Mouse (Mus musculus) heart, postnatal 10 days (tissue): ENCODE results near the gene Cacnb2. TPM values are rescaled to one million over a fixed set of nuclear protein-coding genes. Genes with fewer than 3 reads are reported as not detected.

ENCODE experiments used
- DNase-seq, 2 experiments: peaks; one replicate each; pipeline ENCODE4 v3.0.0; 2021
- intact Hi-C: fragments of 180-260 bp; cut with DNase I; formaldehyde crosslinking; loops from one replicate; pipeline ENCODE4 v1.15.1; 2025
- total RNA-seq, 2 experiments: library from RNA; stranded (reverse); gene quantifications; 2 replicates each; pipeline ENCODE4 v1.2.3; 2021

The Cacnb2 gene
- total RNA-seq, 2 experiments from 2014 or later = 60.1 to 74.8 TPM

DNA sequence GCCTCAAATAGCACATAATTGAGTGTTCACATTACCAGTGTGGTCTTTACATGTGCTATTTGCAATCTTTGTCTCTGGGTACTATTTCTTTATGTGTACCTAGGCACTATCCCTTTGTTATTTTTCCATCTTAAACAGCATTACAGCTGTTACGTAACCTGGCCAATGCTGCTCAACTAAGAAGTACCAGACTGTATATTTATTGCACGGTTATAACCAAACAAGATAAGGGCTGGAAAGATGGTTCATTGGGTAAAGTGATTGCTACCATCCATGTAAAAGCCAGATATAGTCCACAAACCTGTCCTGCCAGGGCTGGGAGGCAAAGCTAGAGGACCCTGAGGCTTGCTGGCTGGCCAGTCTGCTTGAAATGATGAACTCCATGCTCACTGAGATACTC is 251.2 kb downstream of the Cacnb2 start:
- intact Hi-C loops = no loop called here

DNA sequence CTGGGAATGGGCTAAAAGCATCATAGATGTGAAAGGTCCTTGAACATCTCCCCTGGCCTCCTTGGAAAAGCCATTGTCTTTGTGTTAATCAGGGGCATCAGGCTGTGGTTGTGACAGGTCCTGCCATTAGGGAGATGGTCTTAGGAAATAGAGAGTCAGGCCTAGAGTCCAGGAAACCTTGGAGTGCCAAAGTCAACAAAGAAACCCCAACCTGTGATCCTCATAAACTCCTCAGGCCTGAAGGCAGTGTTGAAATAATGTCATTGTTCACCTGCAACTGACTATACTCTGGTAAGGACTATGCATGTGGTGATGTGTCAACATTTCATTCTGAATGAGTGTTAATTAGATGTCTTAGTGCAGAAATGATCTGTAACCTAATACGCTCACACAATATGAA is 255.4 kb downstream of the Cacnb2 start:
- no peak for DNase-seq

More for the DNA sequence above, 251.2 kb downstream of the Cacnb2 start:
- no peak for DNase-seq

DNA sequence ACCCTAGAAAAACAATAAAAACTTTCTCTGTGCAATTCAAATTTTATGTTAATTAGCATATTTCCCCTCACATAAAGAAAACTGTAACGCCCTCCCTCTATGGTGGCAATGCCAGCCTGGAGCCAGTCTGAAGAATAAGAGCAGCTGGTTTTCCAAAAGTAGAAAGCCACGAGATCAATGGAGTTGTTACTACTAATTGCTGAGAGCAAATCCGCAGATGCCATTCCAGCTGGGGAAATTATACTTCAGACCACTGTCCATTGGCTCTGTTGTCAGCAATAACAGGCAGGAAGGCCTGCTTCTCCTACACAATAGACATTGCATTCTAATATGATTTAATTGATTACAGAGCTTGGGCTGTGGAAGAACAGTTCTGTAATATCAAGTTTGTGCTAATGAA is 257.5 kb downstream of the Cacnb2 start:
- DNase-seq = no peak
- intact Hi-C loops = no loop called here

More for the DNA sequence above, 255.4 kb downstream of the Cacnb2 start:
- intact Hi-C loops = no loop called here

DNA sequence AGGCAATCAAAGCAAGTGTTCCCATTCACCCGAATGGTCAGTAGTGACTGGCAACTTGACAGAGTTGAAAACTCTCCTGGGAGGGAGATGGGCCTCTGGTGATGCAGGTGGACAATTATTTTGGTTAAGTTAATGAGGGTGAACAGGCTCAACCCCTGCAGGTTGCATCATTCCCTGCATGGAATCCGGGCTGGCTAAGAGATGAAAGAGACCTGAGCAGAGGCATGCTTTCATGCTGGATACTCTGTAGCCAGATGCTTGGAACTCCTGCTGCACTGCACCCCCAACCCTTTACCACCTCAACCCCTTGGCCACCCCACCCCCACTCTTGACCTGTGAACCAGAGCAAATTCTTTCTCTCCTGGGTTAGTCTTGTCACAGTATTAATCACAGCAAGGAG is 258.7 kb downstream of the Cacnb2 start:
- no peak for DNase-seq
- intact Hi-C loops = no loop called here

DNA sequence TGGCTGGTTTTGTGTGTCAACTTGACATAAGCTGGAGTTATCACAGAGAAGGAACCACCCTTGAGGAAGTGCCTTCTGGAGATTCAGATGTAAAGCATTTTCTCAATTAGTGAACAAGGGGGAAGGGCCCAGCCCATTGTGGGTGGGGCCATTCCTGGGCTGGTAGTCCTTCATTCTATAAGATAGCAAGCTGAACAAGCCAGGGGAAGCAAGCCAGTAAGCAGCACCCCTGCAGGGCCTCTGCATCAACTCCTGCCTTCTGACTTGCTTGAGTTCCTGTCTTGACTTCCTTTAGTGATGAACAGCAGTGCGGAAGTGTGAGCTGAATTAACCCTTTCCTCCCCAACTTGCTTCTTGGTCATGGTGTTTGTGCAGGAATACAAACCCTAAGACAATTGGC is 260.1 kb downstream of the Cacnb2 start:
- intact Hi-C loops = no loop called here
- DNase-seq = no peak

DNA sequence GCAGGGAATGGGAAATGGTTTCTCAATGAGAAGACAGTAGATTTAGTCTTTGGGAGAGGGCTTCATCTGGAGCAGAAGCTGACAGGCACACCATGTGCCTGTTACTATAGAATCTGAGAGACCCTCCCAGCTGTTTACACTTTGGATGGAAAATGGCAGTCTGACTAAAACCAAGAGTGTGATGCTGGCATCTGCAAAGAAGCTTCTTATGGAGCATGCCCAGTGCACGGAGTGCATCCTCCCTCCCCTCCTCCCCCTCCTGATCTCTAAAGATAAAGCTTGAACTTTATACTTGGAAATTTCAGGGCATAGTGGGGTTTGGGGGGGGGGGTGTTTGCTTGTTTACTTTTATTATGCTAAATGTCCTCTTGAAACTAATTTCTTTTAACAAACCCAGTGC is 270.2 kb downstream of the Cacnb2 start:
- DNase-seq = no peak
- intact Hi-C loops = no loop called here

DNA sequence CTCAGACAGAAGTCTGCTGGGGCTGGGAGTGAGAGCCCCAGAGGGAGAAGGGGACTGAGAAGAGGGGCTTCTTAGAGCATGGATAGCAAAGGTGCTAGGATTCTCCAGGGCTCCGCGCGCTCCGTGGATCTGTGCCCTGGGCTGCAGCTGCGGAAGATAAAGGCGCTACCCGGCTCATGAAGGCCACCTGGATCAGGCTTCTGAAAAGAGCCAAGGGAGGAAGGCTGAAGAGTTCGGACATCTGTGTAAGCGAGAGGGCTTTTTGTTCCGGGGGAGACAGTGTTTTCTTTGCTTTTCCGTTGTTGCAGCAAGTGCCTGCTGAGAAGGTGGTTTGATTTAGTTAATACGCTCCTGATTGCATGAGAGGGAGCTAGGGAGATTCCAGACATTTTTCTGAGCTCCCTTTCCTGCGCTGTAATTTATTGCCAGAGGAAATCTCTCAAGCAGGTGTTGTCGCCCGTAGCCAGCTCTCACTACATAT is 270.9 kb downstream of the Cacnb2 start:
- intact Hi-C loops = no loop called here
- DNase-seq = peak in 1 of 2 experiments; percentile 17

DNA sequence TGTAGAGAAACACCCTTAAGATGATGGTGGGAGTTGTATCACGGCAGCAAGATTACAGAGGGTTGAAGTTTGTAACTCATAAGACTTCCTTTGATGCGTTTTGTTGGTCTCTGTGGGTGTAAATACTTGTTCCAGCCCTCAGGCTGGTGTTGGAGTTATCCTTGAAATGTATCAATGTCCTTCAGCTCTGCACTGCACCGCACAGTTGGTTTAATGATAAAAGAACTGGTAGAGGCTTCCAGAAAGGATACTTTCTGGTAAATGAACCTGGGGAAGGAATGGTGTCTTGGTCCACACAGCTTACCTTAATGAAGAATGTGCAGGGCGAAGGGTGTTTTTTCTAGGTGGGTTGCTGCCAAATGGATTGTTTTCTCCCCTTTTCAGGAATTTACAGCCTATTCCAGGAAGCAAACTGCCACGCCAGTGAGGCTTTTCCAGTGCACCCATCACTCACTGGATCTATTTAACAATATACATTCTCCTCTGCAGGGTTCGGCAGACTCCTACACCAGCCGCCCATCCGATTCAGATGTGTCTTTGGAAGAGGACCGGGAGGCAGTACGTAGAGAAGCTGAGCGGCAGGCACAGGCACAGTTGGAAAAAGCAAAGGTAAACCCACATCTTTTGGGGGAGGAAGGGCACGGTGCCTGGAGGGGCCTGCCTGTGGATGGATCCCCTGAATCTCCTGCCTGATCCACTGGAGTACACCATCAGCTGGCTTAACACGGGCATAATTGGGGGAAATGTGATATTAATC is 271.6 kb downstream of the Cacnb2 start:
- no peak for DNase-seq
- intact Hi-C loops = no loop called here

DNA sequence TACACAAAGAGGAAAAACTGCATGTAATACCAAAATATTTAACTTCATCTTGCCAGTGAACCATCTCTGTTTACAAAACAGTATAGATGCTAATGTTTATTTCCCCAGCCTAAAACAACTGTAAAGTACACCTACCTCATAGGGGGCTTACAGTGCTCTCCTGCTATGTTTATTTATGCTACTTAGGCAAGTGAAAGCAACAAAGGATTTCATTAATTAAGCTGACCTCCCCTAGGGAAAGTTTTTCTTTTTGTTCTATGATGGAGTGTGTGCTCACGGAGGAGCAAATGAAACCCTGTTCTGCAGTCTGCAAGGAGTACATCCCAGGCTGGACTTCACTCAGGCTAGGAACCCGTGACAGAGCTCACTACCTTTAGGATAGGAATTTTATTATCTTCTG is 272.2 kb downstream of the Cacnb2 start:
- intact Hi-C loops = no loop called here
- DNase-seq = no peak

DNA sequence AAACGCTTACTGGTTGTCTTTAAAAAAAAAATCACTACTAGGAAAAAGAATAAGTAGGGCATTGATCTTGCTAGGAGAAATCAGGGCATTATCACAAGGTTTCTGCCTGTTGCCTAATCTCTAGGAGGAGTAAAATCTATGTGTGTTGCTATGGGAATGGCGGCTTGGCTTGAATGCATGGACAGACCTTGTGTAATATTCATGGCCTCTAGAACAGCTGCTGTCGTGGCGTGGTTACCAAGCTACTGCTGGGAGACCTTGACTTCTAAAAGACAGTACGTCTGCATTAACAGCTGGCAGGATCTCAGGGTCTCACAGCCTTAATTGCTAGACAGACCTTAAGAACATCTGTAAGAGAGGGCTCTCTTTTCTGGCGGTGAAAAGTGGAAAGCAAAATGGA is 272.7 kb downstream of the Cacnb2 start:
- intact Hi-C loops = no loop called here
- DNase-seq = no peak

DNA sequence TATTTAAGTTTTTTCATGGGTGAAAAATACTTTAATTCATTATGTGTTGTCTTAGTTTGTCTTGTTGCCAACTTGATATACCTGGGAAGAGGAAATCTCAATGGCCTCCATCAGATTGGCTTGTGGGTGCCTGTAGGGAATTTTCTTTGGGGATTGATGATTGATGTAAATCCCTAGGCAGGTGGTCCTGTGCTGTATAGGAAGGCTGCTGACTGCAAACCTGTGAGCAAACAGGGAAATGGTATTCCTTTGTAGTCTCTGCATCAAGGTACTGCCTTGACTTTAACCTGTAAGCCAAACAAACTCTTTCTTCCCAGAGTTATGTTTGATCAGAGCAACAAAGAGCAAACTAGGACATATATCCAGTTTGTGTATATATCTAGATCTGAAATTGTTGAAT is 276.1 kb downstream of the Cacnb2 start:
- intact Hi-C loops = no loop called here
- no peak for DNase-seq

DNA sequence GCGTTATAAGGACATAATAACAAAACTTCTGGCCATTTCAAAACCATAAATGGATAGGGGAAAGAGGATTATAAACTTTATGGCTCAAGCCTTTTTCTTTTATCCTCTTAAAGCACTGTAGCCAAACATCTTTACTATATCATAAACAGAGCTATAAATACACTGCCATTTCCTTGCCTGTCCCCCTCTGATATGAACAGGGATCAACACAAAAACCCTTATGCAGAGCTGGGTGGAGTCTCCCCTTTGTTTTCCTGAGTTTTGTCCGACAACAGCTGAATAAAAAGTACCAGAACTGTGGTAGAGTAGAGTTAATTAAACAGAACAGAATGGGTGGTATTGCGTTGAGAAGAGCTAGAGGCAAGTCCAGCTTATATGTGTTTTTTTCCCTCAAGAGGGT is 280.6 kb downstream of the Cacnb2 start:
- intact Hi-C loops = no loop called here
- DNase-seq = no peak

DNA sequence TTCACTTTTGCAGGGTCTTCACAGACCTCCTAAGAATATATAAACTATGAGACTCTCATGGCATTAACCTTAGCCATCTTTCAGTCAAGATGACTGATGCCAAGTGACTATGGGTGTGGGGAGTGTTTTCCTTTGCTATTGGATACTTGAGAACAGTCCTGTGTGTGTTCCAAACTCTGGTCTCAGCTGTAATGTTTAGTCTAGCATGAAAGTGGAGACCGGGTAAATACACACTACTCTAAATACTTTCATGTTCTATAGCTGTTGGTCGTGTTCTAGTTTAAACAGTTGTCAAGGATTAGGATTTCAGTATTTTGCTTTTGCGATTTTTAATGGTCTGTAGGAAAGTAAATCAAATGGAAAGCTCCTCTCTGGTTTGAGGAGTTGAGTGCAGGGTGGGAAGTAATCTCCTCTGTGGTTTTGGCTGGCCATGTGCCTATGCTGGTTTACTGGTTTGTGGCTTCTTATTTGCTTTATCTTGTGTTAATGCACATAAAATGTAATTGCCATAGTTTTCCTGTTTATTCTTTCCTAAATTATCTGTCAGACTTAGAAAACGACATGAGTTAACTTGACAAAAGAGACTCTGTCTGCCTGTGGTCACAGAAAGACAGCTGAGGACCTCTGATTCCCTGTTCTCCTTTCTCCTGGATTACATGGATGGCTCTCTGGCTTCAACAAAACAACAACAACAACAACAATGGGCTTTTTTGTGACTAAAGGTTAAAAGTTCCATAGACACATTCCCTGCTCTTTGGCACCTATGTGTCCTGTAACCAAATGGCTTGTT is 285.7 kb downstream of the Cacnb2 start:
- DNase-seq = no peak
- intact Hi-C loops = no loop called here

DNA sequence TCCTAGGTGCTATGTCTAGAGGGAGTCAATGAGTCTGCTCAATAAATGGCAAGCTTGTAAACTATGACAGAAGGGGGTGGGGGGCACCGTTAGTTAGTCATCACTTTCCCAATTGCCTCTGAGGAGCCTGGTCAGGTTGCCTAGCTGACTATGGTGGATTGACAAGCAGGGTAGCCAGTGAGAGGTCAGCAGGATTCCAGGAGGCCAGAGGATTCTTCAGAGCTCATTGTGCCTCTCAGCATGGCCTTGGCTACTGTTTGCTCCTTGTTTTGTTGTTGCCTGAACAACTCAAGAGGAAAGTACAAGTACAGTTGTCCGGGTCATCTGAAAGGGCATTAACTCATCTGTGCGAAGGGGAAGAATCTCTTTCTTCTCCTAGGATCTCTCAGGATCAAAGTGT is 300.9 kb downstream of the Cacnb2 start:
- DNase-seq = peak in 1 of 2 experiments; percentile 11
- intact Hi-C loops = no loop called here

DNA sequence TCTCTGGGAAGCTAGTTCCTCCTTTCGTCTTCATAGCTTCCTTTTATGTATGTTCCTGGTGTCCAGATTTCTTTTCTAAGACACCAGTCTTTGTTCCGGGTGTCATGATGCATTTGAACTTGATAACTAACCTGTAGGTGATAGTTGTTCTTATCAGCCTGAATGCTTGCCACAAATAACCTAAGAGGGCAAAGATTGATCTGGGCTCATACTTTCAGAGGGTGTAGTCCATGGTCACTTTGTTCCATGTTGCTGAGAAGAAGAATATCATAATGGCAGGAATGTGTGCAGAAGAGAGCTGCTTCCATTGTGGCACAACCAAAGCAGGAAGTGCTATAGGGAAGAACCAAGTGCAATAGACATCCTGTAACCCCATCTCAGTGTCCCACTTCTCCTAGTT is 302.0 kb downstream of the Cacnb2 start:
- intact Hi-C loops = no loop called here

DNA sequence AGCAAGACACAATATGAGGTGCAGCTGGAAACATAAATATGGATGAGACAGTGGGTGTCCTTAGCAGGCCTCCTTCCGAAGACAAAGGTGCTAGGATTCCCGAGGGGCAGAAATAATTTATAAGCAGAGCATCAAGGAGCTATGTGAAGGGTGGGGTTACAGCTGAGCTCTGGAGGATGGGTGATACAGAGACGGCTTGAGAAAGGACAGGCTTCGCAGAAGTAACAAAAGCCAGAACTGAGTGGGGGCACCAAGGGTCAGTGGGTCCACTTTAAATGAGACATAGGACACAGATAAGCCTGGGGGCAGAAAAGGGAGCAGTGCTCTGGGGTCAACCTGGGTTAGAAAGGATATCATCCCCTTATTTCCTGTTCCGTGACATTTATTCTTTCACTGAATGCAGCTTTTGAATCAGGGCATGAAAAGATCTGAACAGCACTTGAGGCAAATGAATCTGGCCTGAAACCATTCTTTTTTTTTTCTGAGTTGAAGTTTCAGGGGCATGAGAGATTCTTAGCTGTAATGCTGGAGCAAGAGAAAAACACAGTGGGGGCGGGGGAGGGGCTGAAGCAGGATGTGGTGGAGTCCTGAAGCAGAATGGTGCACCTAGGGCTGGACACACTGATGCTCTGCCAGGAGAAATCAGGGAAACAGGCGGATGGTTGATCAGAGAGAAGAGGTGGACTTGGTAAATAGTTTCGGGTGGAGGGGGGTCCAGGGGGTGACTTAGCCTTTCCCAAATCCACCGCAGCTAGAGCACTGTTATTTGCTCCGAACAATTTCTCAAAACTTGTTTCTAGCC is 304.4 kb downstream of the Cacnb2 start:
- intact Hi-C loops = no loop called here
- no peak for DNase-seq

More for the DNA sequence above, 302.0 kb downstream of the Cacnb2 start:
- no peak for DNase-seq

DNA sequence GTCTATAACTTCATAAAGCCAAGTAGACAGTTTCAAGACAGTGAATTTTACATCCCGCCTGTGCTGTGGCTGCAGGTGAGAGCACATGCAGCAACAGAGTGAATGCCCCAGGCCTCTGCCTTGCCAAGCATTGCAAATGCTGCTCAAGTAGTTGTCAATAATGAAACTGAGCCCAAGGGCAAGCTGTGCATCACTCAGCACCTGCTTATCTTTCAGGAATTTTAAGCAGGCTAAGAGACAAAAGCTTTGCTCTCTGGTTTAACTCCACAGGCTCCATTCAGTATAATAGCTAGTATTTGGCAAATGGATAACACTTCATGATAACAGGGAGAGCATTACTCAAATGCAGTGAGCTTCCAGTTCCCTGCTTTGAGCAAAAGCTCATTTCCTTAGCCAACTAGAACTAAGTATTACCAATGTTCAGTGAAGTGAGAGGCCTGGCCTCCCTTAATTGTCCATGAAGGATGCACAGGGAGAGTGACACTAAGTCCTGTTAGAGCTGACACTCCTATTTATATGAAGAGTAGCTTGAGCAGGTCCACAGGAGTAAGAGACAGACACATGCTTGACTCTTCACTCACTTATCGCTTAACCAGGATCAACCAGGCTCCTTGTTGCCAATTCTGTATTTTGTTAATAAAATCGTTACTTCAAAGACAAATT is 314.8 kb downstream of the Cacnb2 start:
- peak; percentile 48 to 53 for DNase-seq
- intact Hi-C loops = no loop called here

DNA sequence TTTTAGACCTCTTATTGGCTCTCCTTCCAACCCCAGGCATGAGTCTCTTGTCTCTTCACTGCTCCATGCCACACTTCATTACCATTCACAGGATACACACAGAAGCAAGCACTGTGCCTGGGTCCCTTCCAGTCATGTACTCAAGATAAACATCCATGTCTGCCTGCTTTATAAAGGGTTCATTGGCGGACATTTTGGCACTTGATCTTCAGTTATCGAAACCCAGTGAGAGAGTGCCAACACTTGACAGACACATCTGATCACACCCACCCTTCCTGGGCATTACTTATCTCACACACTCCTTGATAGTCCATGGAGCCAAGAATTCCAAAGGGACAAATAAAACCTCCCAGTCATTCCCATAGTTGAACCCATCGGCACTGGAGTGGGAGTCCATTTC is 327.0 kb downstream of the Cacnb2 start:
- intact Hi-C loops = no loop called here
- DNase-seq = peak; percentile 35 to 71

DNA sequence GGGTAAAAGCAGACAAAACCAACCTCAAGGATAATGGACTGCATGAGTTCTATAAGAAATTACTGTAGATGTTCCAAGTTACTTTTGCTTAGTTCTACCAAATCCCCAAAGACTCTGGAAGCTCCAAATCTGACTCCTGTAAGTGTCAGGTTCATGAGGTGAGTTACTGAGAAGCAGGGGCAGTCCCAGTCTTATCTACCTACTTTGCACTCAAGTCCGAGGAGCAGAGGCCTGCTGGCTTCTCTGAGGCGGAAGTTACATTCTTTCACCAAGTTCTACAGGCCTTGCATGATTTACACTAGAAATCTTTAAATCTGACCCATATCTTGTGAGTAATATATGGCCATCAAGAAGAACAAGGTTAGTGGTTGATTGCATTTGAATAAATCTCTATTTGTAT is 329.1 kb downstream of the Cacnb2 start:
- no peak for DNase-seq
- intact Hi-C loops = no loop called here

DNA sequence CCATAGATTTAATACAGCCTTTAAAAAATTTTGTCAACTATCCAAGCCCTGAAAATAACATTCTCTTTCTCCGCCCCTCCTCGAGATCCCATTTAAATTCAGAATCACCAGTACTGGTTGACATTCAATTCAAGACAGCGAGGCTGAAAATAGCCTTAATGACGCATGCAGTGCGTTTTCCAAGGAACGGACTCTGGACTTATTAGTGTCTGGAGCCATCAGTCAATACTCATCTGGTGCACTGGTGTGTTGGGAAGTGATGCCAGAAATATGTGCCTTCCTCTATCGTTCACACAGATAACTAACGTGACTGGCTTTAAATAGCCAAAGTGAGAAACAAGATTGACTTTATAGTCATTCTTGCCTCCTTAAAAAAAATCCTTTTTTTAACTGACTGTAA is 333.6 kb downstream of the Cacnb2 start:
- DNase-seq = peak; percentile 30 to 73
- intact Hi-C loops = loop anchor here (5.0 kb wide), 1 partner anchor 114 kb away; no protein-coding TSS in a partner anchor

DNA sequence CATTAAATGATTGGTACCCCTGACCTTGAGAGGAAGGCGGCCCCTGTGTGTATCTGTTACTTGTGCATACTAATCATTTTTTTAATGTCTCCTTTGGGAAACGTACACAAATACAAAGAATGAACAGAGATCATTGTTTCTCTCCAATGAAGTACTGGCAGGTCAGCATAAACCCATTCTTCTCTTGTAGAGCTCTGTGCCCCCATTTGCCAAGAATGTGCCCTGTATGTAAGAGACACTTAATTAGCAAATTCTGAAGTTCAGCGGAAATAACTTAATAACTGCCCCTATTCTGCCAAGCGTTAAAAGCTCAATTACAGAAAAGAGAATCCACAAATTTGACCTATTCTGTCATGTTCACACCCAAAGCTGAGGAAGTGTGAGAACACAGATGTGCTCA is 339.4 kb downstream of the Cacnb2 start:
- no peak for DNase-seq
- intact Hi-C loops = no loop called here
